Mouse (Mus musculus): ENCODE data around the gene Zdhhc12. TPM values are rescaled to one million over a fixed set of nuclear protein-coding genes. Genes with fewer than 3 reads are reported as not detected.
A peak's percentile ranks its signal among the peaks of the same experiment; 100 is the strongest.
"Not testable (repeated sequence)": the region's sequence is repeated elsewhere in the genome, so short reads cannot be mapped to it uniquely, and the experiment has no call there.

Gene Zdhhc12
- total RNA-seq (2014; rRNA removed) (17.7 and 30.7 TPM in 2 replicates), polyA plus RNA-seq (2015; fragmentation: Nextera tagmentation; extraction: Ambion mirVana) (23.8 and 28.9 TPM in 2 replicates)

- ATAC-seq (ENCODE audit: low FRiP score) (peak; percentile 92), DNase-seq (ENCODE audit: low spot score) (peak; percentile 93)
- peak within 1 kb of the TSS; percentile 60; the same call in 1 of the 2 replicates for H3K27ac ChIP-seq (ENCODE audit: low read depth, low read length)
- H3K4me2 ChIP-seq (ENCODE audit: low read depth, low read length, poor library complexity, severe bottlenecking): peak within 1 kb of the TSS; percentile 78
- peaks cover 15% of the 10 kb centered on the region for H3K36me3 ChIP-seq (ENCODE audit: insufficient read depth, low read length)
- H3K4me3 ChIP-seq (ENCODE audit: low read depth, low read length): peak within 1 kb of the TSS; percentile 47
- peak within 1 kb of the TSS; percentile 62 for H3K9ac ChIP-seq (replicated peaks; ENCODE audit: low read length, poor library complexity, severe bottlenecking)
- H3K4me1 ChIP-seq (ENCODE audit: insufficient read depth, low read length): 0 out of 2 replicates have a peak, but pooled peaks cover 7% of the 10 kb centered on the region
- WGBS: under 1% methylated on average over 51 of the region's 51 CpGs
- no peaks in the 10 kb centered on the region for H3K9me3 ChIP-seq (ENCODE audit: low read length)
- no peaks in the 10 kb centered on the region for H3K27me3 ChIP-seq (ENCODE audit: insufficient read depth, low read length)
- TF ChIP-seq CTCF (IDR thresholded peaks at IDR 0.05): peak; percentile 12; the same call in 1 of the 2 replicates
Observed at GRCm38 (mm10) chr2:30093471-30094207, at the start of gene Zdhhc12. Gene Zdhhc12, minus strand, starts transcription at chr2:30093648.

- not testable (repeated sequence) for H3K4me1 ChIP-seq (ENCODE audit: insufficient read depth, low read length); DNase-seq (ENCODE audit: low spot score); H3K9ac ChIP-seq (replicated peaks; ENCODE audit: low read length, poor library complexity, severe bottlenecking); ATAC-seq (ENCODE audit: low FRiP score); H3K4me2 ChIP-seq (ENCODE audit: low read depth, low read length, poor library complexity, severe bottlenecking); H3K27me3 ChIP-seq (ENCODE audit: insufficient read depth, low read length); H3K9me3 ChIP-seq (ENCODE audit: low read length); H3K4me3 ChIP-seq (ENCODE audit: low read depth, low read length); H3K27ac ChIP-seq (ENCODE audit: low read depth, low read length)
- 82% methylated on average over 4 of the region's 4 CpGs for WGBS
- peaks cover 46% of the 10 kb centered on the region for H3K36me3 ChIP-seq (ENCODE audit: insufficient read depth, low read length)
Observed at GRCm38 (mm10) chr2:30140021-30140420, 46.6 kb upstream of the Zdhhc12 start.

GRCm38 (mm10) chr2:30136458-30136857 is 43.0 kb upstream of the Zdhhc12 start:
- Histone ChIP-seq H3K27ac (ENCODE audit: low read depth, low read length) (no peak overlapping the region), H3K27me3 (ENCODE audit: insufficient read depth, low read length) (no peaks in the 10 kb centered on the region), H3K4me3 (ENCODE audit: low read depth, low read length) (no peak overlapping the region), H3K4me1 (ENCODE audit: insufficient read depth, low read length) (peaks cover 11% of the 10 kb centered on the region; the same call in 1 of the 2 replicates), H3K9ac (replicated peaks; ENCODE audit: low read length, poor library complexity, severe bottlenecking) (no peak overlapping the region), H3K9me3 (ENCODE audit: low read length) (no peaks in the 10 kb centered on the region), H3K4me2 (ENCODE audit: low read depth, low read length, poor library complexity, severe bottlenecking) (no peak overlapping the region), H3K36me3 (ENCODE audit: insufficient read depth, low read length) (peaks cover 18% of the 10 kb centered on the region)
- DNase-seq (ENCODE audit: low spot score) (no peak), ATAC-seq (ENCODE audit: low FRiP score) (no peak)
- 90% methylated on average over 10 of the region's 10 CpGs for WGBS
- no peak for TF ChIP-seq CTCF (IDR thresholded peaks at IDR 0.05)

GRCm38 (mm10) chr2:30134928-30135620 is 41.6 kb upstream of the Zdhhc12 start:
- TF ChIP-seq CTCF (IDR thresholded peaks at IDR 0.05): no peak
- Histone ChIP-seq H3K27ac (ENCODE audit: low read depth, low read length) (0 out of 2 replicates have a peak overlapping the region, but pooled peaks have one; percentile 38), H3K27me3 (ENCODE audit: insufficient read depth, low read length) (no peaks in the 10 kb centered on the region), H3K36me3 (ENCODE audit: insufficient read depth, low read length) (peaks cover 7% of the 10 kb centered on the region; the same call in 1 of the 2 replicates), H3K9ac (replicated peaks; ENCODE audit: low read length, poor library complexity, severe bottlenecking) (peak overlapping the region; percentile 79; the same call in 1 of the 2 replicates), H3K4me3 (ENCODE audit: low read depth, low read length) (peak overlapping the region; percentile 78), H3K9me3 (ENCODE audit: low read length) (no peaks in the 10 kb centered on the region), H3K4me1 (ENCODE audit: insufficient read depth, low read length) (peaks cover 11% of the 10 kb centered on the region; the same call in 1 of the 2 replicates), H3K4me2 (ENCODE audit: low read depth, low read length, poor library complexity, severe bottlenecking) (peak overlapping the region; percentile 90)
- DNase-seq (ENCODE audit: low spot score) (no peak), ATAC-seq (ENCODE audit: low FRiP score) (no peak)
- WGBS: 47% methylated on average over 10 of the region's 10 CpGs

- peak overlapping the region; percentile 90 for H3K4me2 ChIP-seq (ENCODE audit: low read depth, low read length, poor library complexity, severe bottlenecking)
- 24% methylated on average over 6 of the region's 6 CpGs for WGBS
- H3K36me3 ChIP-seq (ENCODE audit: insufficient read depth, low read length): peaks cover 5% of the 10 kb centered on the region; the same call in 1 of the 2 replicates
- ATAC-seq (ENCODE audit: low FRiP score) (0 out of 2 replicates have a peak, but pooled peaks have one; percentile 8), DNase-seq (ENCODE audit: low spot score) (no peak)
- H3K4me1 ChIP-seq (ENCODE audit: insufficient read depth, low read length): peaks cover 11% of the 10 kb centered on the region; the same call in 1 of the 2 replicates
- peak overlapping the region; percentile 80; the same call in 1 of the 2 replicates for H3K27ac ChIP-seq (ENCODE audit: low read depth, low read length)
- peak overlapping the region; percentile 79 for H3K9ac ChIP-seq (replicated peaks; ENCODE audit: low read length, poor library complexity, severe bottlenecking)
- H3K4me3 ChIP-seq (ENCODE audit: low read depth, low read length): peak overlapping the region; percentile 78
- no peaks in the 10 kb centered on the region for H3K9me3 ChIP-seq (ENCODE audit: low read length)
- TF ChIP-seq CTCF (IDR thresholded peaks at IDR 0.05): no peak
- H3K27me3 ChIP-seq (ENCODE audit: insufficient read depth, low read length): no peaks in the 10 kb centered on the region
Observed at GRCm38 (mm10) chr2:30134378-30134711, 40.9 kb upstream of the Zdhhc12 start.

Measured in midbrain, postnatal 0 days (tissue).